Mouse (Mus musculus) testis, adult 2 months (tissue): ENCODE results near the gene Wwc1.

Experiments
- CTCF ChIP-seq: fragments of 200-500 bp; IDR thresholded peaks from 2 replicates; pipeline ENCODE4 v1.5.1; 2012; ENCODE audit warnings: low read depth, mild to moderate bottlenecking, inconsistent platforms, low read length, moderate library complexity; ENCODE audit not compliant: control insufficient read depth, insufficient read depth, insufficient replicate concordance
- POLR2A ChIP-seq: fragments of 200-500 bp; IDR thresholded peaks from 2 replicates; pipeline ENCODE4 v1.6.1; 2012; ENCODE audit warnings: low read depth, mild to moderate bottlenecking, inconsistent platforms, low read length, moderate library complexity; ENCODE audit not compliant: control insufficient read depth

DNA sequence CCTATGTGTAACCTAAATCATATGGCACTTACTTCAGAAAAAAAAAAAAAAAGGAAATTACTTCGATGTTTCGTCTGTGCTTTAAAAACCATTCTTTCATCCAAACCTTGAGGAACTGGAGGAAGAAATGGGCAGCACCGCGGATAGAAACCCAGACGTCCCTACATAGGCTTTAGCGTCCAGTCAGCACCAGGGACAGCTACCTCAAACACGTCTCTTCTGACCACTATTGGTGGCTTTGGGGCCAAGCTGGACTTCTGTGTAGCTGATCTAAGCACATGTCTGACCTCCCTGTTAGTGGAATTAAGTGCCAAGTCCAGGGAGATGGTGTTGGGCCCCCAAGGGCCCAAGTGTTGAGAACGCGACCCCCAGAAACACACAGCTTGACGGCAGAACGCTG lies 181.5 kb downstream of the Wwc1 start, which contains the start of gene Fbll1:
- TF ChIP-seq POLR2A (no peak), CTCF (no peak)
